Mouse (Mus musculus) adrenal gland, postnatal 25 days (tissue): ENCODE data around the gene Lamtor4. TPM values are rescaled to one million over a fixed set of nuclear protein-coding genes. Genes with fewer than 3 reads are reported as not detected.
A peak's percentile ranks its signal among the peaks of the same experiment; 100 is the strongest.
"Not testable (repeated sequence)": the region's sequence is repeated elsewhere in the genome, so short reads cannot be mapped to it uniquely, and the experiment has no call there.

Experiments used
- DNase-seq: peaks from one replicate; pipeline ENCODE4 v3.0.0; 2021; ENCODE audit warnings: mixed read lengths
- long read RNA-seq: library from polyadenylated mRNA; stranded (forward); transcript quantifications from one replicate; pipeline ENCODE4 v2.0.0, GENCODE M21; 2021
- total RNA-seq: library from RNA; stranded (reverse); gene quantifications from 2 replicates; pipeline ENCODE4 v1.2.3, GENCODE M21; 2021

Gene Lamtor4
- 79.7 and 96.6 TPM in 2 replicates for total RNA-seq
- long read RNA-seq, transcript Lamtor4-201 (4 exons, 877 nt), result major isoform, 23 of 32 reads
- long read RNA-seq, transcript Lamtor4-202 (3 exons, 980 nt), result minor isoform, 7 of 32 reads
- long read RNA-seq, partial matches to known transcripts, result 0 of 32 reads
- long read RNA-seq, other reads (novel, unspliced or antisense), result 2 of 32 reads

GRCm38 (mm10) chr5:138255353-138256093 lies at the start of gene Lamtor4:
Lamtor4 (plus strand) TSS chr5:138255482.
- DNase-seq, result peak; percentile 90

- DNase-seq, result peak; percentile 10
These were observed 48.0 kb upstream of the Lamtor4 start for GRCm38 (mm10) chr5:138207253-138207652.

- DNase-seq, result no peak
These were observed 47.4 kb upstream of the Lamtor4 start for GRCm38 (mm10) chr5:138207873-138208272.

GRCm38 (mm10) chr5:138216632-138217031 lies 38.6 kb upstream of the Lamtor4 start:
- not testable (repeated sequence) for DNase-seq

GRCm38 (mm10) chr5:138219864-138220263 lies 35.4 kb upstream of the Lamtor4 start:
- DNase-seq, result no peak

GRCm38 (mm10) chr5:138222111-138222510 lies 33.2 kb upstream of the Lamtor4 start:
- DNase-seq, result peak; percentile 94

- DNase-seq, result no peak
These were observed 32.0 kb upstream of the Lamtor4 start for GRCm38 (mm10) chr5:138223287-138223686.

GRCm38 (mm10) chr5:138225700-138226099 lies 29.6 kb upstream of the Lamtor4 start, which contains the start of gene Nxpe5:
Nxpe5 (plus strand) TSS chr5:138225898.
- no peak for DNase-seq

- DNase-seq, result no peak
These were observed 28.8 kb upstream of the Lamtor4 start for GRCm38 (mm10) chr5:138226491-138226890.

- no peak for DNase-seq
These were observed 27.9 kb upstream of the Lamtor4 start for GRCm38 (mm10) chr5:138227367-138227766.

GRCm38 (mm10) chr5:138228026-138228425 lies 27.3 kb upstream of the Lamtor4 start:
- peak; percentile 43 for DNase-seq

GRCm38 (mm10) chr5:138229511-138229910 lies 25.8 kb upstream of the Lamtor4 start:
- no peak for DNase-seq

GRCm38 (mm10) chr5:138233778-138234177 lies 21.5 kb upstream of the Lamtor4 start:
- no peak for DNase-seq

GRCm38 (mm10) chr5:138234224-138234623 lies 21.1 kb upstream of the Lamtor4 start:
- DNase-seq, result no peak

GRCm38 (mm10) chr5:138241511-138241910 lies 13.8 kb upstream of the Lamtor4 start:
- peak; percentile 37 for DNase-seq

- DNase-seq, result no peak
These were observed 4.1 kb upstream of the Lamtor4 start for GRCm38 (mm10) chr5:138251144-138251543.

- no peak for DNase-seq
These were observed 2.2 kb upstream of the Lamtor4 start for GRCm38 (mm10) chr5:138253061-138253460.

GRCm38 (mm10) chr5:138256094-138256467 lies 799 bp downstream of the Lamtor4 start:
- no peak for DNase-seq

GRCm38 (mm10) chr5:138256966-138257584 lies 1.8 kb downstream of the Lamtor4 start:
- DNase-seq, result no peak

GRCm38 (mm10) chr5:138257585-138257978 lies 2.3 kb downstream of the Lamtor4 start:
- no peak for DNase-seq

- no peak for DNase-seq
These were observed 2.8 kb downstream of the Lamtor4 start for GRCm38 (mm10) chr5:138258078-138258477.

GRCm38 (mm10) chr5:138258542-138258941 lies 3.3 kb downstream of the Lamtor4 start:
- no peak for DNase-seq

GRCm38 (mm10) chr5:138258993-138259392 lies 3.7 kb downstream of the Lamtor4 start:
- DNase-seq, result no peak
